Mouse (Mus musculus) limb, embryonic 10.5 days (tissue): ENCODE results near the gene Zscan12. TPM values are rescaled to one million over a fixed set of nuclear protein-coding genes. Genes with fewer than 3 reads are reported as not detected.
"Not testable (repeated sequence)": the region's sequence is repeated elsewhere in the genome, so short reads cannot be mapped to it uniquely, and the experiment has no call there.

Experiments used
- DNase-seq: peaks from one replicate; pipeline ENCODE4 v3.0.0-alpha.2; 2017; ENCODE audit warnings: low spot score
- H3K27ac ChIP-seq: fragments of 300-500 bp; sonication (generic); 2 replicates; pipeline ENCODE4 v1.5.1; 2016; ENCODE audit warnings: mild to moderate bottlenecking
- H3K27me3 ChIP-seq: fragments of 300-500 bp; sonication (generic); 2 replicates; pipeline ENCODE4 v1.6.1; 2016; ENCODE audit warnings: low read depth, mild to moderate bottlenecking; ENCODE audit not compliant: poor library complexity, severe bottlenecking
- H3K36me3 ChIP-seq: fragments of 300-500 bp; sonication (generic); 2 replicates; pipeline ENCODE4 v1.6.1; 2016; ENCODE audit warnings: mild to moderate bottlenecking, moderate library complexity
- H3K4me1 ChIP-seq: fragments of 300-500 bp; sonication (generic); 2 replicates; pipeline ENCODE4 v1.6.1; 2016
- H3K4me3 ChIP-seq: fragments of 300-500 bp; sonication (generic); 2 replicates; pipeline ENCODE4 v1.5.1; 2016; ENCODE audit warnings: mild to moderate bottlenecking, moderate library complexity
- H3K9me3 ChIP-seq: fragments of 300-500 bp; sonication (generic); replicated peaks from 2 replicates; pipeline ENCODE4 v1.6.1; 2016; ENCODE audit warnings: mild to moderate bottlenecking
- WGBS: fragments of 180-500 bp; shearing (Covaris S2); methylation state at CpG from one replicate; pipeline ENCODE4 v1.1.7; 2016; 5-methylcytosine and 5-hydroxymethylcytosine counted together
- polyA plus RNA-seq: library from polyadenylated mRNA; unstranded; fragments of >200 nt; fragmentation: Nextera tagmentation; extraction: Ambion mirVana; gene quantifications from 2 replicates; pipeline ENCODE4 v1.2.1, GENCODE M21; 2016

Gene Zscan12
- polyA plus RNA-seq, 1 experiment from 2014 or later, result 19.7 TPM

DNA sequence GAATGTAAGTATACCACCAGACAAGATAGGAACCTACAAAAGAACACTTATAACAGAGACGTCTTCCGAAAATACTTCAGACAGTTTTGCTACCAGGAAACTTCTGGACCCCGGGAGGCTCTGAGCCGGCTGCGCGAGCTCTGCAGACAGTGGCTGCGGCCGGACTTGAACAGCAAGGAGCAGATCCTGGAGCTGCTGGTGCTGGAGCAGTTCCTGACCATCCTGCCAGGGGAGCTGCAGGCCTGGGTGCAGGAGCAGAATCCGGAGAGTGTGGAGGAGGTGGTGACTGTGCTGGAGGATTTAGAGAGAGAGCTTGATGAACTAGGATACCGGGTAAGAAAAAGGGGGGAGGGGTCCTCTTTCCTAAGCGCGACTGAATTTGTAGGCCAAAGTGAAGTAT lies 1.1 kb downstream of the Zscan12 start:
- Histone ChIP-seq H3K36me3 (peaks cover 42% of the 10 kb centered on the region), H3K27me3 (no peaks in the 10 kb centered on the region), H3K27ac (no peak overlapping the region), H3K9me3 (no peaks in the 10 kb centered on the region), H3K4me3 (peak overlapping the region; percentile 87), H3K4me1 (peaks cover 19% of the 10 kb centered on the region)
- 70% methylated on average over 12 of the region's 12 CpGs for WGBS
- DNase-seq, result peak; percentile 32

DNA sequence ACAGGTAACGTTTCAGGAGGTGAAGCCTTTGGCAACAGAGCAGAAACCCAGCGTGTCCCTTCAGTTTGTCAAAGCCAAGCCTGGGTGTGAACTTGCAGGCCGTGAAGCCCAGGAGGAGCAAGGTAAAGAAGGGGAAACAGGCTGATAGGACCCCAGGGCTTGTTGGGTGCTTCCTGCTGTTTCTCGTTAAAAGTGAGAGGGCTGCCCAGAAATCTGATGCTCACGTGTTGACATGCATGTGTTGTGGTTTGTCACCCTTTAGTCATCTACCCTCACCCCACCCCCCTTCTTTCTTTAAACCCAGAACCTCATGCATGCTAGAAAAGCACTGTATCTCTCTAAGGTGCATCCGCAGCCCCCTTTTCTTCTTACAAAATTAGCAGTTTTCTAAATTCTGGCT lies 4.0 kb downstream of the Zscan12 start:
- no peaks in the 10 kb centered on the region for H3K27me3 ChIP-seq
- H3K36me3 ChIP-seq, result peaks cover 71% of the 10 kb centered on the region
- no peak overlapping the region for H3K4me3 ChIP-seq
- DNase-seq, result no peak
- H3K9me3 ChIP-seq, result no peaks in the 10 kb centered on the region
- peaks cover 19% of the 10 kb centered on the region for H3K4me1 ChIP-seq
- no peak overlapping the region for H3K27ac ChIP-seq
- WGBS, result 78% methylated on average over 6 of the region's 6 CpGs

DNA sequence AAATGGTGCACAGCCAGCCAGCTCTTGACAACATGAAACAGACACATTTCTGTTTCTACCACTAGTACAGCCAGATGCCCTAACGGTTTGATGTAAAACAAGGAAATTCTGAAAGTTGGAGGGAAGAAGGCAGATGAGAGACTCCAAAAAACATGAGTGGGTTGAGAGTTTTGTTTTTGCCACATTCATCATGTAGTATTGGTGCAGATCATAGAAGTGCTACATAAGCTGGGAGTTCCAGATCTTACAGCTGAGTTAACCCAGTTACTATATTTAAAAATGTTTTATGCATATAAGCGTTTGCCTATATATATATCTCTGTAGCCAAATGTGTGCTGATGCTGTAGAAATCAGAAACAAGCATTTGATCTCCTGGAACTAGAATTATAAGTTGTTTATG lies 10.1 kb downstream of the Zscan12 start:
- H3K9me3 ChIP-seq, result no peaks in the 10 kb centered on the region
- WGBS, result 93% methylated on average over 2 of the region's 2 CpGs
- H3K36me3 ChIP-seq, result peaks cover 44% of the 10 kb centered on the region
- H3K27me3 ChIP-seq, result no peaks in the 10 kb centered on the region
- no peaks in the 10 kb centered on the region for H3K4me1 ChIP-seq
- H3K4me3 ChIP-seq, result no peak overlapping the region
- H3K27ac ChIP-seq, result no peak overlapping the region
- no peak for DNase-seq

DNA sequence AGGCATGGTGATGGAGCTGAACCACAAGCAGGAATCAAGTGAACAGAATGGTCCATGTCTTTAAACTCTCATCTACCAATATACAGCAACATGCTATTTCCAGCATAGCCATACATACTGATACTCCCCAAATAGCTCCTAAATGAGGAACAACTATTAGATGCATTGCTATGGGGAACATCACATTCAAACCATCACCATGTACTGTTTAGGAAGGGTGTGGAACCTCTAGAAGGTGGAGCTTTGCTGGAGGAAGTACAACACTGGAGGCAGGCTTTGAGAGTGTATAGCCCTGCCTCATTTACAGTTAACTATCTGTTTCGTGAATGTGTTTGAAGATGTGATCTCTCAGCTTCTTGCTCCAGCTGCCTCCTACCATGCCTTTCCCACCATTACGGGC lies 15.2 kb downstream of the Zscan12 start:
- H3K9me3 ChIP-seq, result no peaks in the 10 kb centered on the region
- no peaks in the 10 kb centered on the region for H3K27me3 ChIP-seq
- no peak overlapping the region for H3K4me3 ChIP-seq
- DNase-seq, result no peak
- no peaks in the 10 kb centered on the region for H3K36me3 ChIP-seq
- no peaks in the 10 kb centered on the region for H3K4me1 ChIP-seq
- H3K27ac ChIP-seq, result no peak overlapping the region
- 78% methylated on average over 2 of the region's 2 CpGs for WGBS

DNA sequence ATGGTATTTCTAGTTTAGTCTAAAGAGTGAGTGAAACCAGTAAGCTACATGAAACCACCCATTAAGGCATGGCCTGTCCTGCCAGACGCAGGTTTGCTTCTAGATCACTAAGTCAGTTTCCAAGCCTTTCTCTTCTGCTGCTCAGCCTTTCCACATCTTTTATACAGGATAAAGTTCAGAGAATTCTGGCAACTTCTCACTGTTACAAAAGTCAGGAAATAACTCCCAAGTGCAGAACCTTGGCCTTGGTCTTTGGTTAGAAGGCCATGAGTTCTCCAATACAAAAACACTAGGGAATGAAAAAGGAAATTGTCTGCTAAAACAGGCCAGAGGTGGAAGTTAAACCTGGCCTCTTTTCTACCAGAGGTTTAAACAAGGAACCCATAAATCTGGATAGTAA lies 32.6 kb downstream of the Zscan12 start:
- no peak overlapping the region for H3K27ac ChIP-seq
- no peak for DNase-seq
- H3K4me1 ChIP-seq, result no peaks in the 10 kb centered on the region
- no peaks in the 10 kb centered on the region for H3K27me3 ChIP-seq
- H3K36me3 ChIP-seq, result peaks cover 92% of the 10 kb centered on the region
- no peak overlapping the region for H3K4me3 ChIP-seq
- no peaks in the 10 kb centered on the region for H3K9me3 ChIP-seq
- 96% methylated on average over 1 of the region's 1 CpGs for WGBS

DNA sequence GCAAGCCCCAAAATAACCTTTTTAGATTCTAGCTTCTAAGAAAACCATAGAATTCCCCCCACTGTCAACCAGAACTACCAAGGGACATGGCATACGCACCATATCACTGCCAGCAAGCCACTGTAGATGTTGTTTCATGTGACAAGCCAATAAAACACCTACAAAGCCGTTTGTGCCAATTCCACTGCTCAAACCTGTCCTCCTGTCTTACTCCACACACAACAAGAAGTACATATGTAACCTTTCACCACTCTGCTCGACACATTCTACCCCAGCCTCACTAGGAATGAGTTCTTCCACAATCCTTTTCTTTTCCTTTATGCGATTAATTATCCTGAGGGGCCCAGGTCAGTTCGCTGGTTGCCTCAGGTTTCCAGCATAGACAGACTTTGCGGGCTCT lies 33.0 kb downstream of the Zscan12 start:
- Histone ChIP-seq H3K4me1 (no peaks in the 10 kb centered on the region), H3K9me3 (no peaks in the 10 kb centered on the region), H3K36me3 (peaks cover 92% of the 10 kb centered on the region), H3K4me3 (no peak overlapping the region), H3K27me3 (no peaks in the 10 kb centered on the region), H3K27ac (no peak overlapping the region)
- no peak for DNase-seq
- WGBS, result 89% methylated on average over 6 of the region's 6 CpGs

DNA sequence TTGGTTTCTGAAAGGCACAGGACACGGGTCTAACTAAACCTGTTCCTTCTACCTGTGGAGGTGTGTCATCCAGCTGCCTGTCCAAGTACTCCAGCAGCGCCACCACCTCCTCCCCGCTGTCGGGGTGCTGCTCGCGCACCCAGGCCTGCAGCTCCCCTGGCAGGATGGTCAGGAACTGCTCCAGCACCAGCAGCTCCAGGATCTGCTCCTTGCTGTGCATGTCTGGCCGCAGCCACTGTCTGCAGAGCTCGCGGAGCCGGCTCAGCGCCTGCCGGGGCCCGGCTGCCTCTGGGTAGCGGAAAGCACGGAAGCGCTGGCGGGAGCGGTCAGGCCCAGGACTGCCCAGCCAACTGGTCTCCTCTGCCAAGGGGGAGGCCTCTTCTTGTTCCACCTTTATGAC lies 33.4 kb downstream of the Zscan12 start:
- peaks cover 92% of the 10 kb centered on the region for H3K36me3 ChIP-seq
- not testable (repeated sequence) for H3K4me3 ChIP-seq, H3K9me3 ChIP-seq, H3K27ac ChIP-seq, DNase-seq, H3K4me1 ChIP-seq, H3K27me3 ChIP-seq
- 92% methylated on average over 18 of the region's 18 CpGs for WGBS

DNA sequence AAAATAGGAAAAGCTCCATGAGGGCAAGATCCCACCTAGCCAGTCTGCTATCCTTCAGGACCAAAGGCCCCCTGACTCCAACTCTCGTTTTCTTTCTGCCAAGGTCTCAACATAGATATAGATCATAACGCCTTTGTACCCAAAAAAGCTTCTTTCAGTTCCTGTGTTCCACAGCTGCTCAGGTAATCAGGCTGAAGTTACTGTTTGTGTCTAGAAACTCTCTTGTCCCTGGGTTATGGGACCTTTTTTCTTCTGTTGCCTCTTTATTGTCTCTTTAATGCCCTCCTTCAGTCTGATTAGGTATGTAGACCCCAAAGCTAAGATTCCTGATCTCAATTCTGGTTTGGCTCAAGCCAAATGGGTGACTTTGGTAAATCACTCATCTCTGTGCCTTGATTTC lies 34.9 kb downstream of the Zscan12 start:
- peaks cover 77% of the 10 kb centered on the region for H3K36me3 ChIP-seq
- H3K27ac ChIP-seq, result no peak overlapping the region
- H3K9me3 ChIP-seq, result no peaks in the 10 kb centered on the region
- 93% methylated on average over 2 of the region's 2 CpGs for WGBS
- H3K4me1 ChIP-seq, result peaks cover 9% of the 10 kb centered on the region
- no peak overlapping the region for H3K4me3 ChIP-seq
- no peak for DNase-seq
- H3K27me3 ChIP-seq, result no peaks in the 10 kb centered on the region

DNA sequence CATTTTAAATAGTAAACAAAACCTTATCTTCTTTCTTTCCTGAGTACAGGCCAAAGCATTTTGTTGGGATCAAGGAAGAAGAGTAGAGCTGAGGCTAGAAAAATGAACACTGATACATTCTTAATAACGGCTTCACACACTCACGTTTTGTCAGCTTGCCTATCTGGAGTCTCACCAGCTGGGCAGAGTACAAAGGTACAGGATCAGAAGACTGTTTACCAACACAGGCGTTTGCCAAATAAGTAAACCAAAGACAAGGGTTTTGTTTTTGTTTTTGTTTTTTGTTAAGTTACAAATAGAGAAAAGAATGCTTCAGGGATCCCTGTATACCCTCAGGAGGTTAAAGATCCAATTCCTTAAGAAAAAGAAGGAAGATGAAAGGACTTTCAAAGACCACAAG lies 38.5 kb downstream of the Zscan12 start:
- H3K36me3 ChIP-seq, result peaks cover 40% of the 10 kb centered on the region
- no peaks in the 10 kb centered on the region for H3K27me3 ChIP-seq
- peak overlapping the region; percentile 81 for H3K4me3 ChIP-seq
- peaks cover 9% of the 10 kb centered on the region for H3K4me1 ChIP-seq
- H3K9me3 ChIP-seq, result no peaks in the 10 kb centered on the region
- no peak overlapping the region for H3K27ac ChIP-seq
- WGBS, result 85% methylated on average over 3 of the region's 3 CpGs
- DNase-seq, result no peak

DNA sequence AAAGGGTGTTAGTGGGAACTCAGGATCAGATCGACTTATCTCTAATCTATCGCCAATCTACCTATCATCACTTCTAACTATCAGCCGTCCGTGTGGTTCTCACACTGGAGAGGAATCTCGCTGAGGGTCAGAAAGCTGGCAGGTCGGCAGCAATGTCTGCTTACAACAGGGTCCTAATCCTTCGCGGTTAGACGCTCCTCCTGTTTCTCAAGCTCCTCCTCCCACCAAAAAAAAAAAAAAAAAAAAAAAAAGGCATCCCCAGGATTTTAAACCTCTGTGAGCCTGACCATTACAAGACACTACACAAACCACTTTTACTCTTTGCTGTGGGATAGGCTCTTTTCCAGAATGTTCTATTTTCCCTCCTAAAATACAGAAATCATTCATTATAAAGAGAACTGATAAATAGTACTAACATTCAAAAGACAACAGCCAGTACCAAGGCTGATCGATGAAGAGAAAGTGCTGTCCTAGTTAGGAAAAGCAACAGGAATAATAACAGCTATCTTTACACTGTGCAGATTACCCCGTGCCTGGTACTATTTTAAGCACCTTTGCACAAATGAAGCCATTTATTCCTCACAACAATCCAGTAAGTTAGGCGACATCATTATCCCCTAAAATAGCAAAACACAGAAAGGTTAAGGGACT lies 39.1 kb downstream of the Zscan12 start:
- peaks cover 34% of the 10 kb centered on the region for H3K36me3 ChIP-seq
- peak overlapping the region; percentile 81 for H3K4me3 ChIP-seq
- WGBS, result 18% methylated on average over 12 of the region's 12 CpGs
- no peak for DNase-seq
- H3K27ac ChIP-seq, result peak overlapping the region; percentile 94
- peaks cover 9% of the 10 kb centered on the region for H3K4me1 ChIP-seq
- no peaks in the 10 kb centered on the region for H3K27me3 ChIP-seq
- H3K9me3 ChIP-seq, result no peaks in the 10 kb centered on the region

DNA sequence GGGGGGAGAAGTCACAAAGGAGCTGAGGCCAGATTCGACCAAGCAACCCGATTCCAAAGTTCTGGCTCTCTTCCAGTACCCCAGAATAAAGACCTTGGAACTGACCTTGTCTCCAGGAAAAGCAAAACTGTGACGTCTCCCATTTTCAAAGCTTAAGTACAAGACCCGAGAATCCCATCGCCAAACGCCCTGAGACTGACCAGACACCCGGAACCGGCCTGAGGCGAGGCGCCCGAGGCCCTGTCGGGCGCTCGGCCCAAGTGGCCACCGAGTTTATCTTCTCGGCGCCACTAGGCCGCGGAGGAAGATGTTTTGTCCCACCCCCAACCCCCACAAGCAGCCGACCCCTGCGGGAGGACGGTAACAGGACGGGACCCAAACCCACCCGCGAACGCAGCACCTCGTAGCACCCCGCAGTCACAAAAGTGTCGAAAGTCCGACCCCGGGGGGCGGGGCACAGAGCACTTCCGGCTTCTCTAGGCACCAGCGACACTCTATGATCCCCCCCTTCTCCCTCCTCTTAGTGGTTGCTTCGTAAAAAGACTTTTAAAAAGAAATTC lies 39.7 kb downstream of the Zscan12 start, which contains the start of gene Zkscan3:
Gene Zkscan3, minus strand, starts transcription at position 469 of the 560 bp plus-strand sequence.
- WGBS, result under 1% methylated on average over 35 of the region's 35 CpGs
- no peaks in the 10 kb centered on the region for H3K27me3 ChIP-seq
- peak within 1 kb of the TSS; percentile 94 for H3K27ac ChIP-seq
- H3K4me3 ChIP-seq, result peak within 1 kb of the TSS; percentile 81
- no peaks in the 10 kb centered on the region for H3K9me3 ChIP-seq
- peaks cover 11% of the 10 kb centered on the region for H3K4me1 ChIP-seq
- H3K36me3 ChIP-seq, result peaks cover 28% of the 10 kb centered on the region
- peak; percentile 88 for DNase-seq

DNA sequence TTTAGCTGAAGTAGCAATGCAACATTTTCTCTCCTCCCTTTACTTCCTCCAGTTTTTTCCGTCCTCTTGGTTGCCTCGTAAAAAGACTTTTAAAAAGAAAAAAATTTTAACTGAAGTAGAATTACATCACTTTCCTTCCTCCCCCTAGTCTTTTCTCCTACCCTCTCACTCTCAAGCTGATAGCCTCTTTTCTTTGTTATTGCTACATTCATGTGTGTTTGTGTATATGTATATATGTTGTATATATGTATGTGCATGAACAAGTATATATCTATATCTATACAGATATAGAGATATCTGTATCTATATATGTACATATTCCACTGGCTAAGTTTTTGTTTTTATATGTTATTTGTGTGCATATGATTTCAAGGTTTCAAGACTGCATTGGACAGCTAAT lies 40.2 kb downstream of the Zscan12 start:
- H3K4me3 ChIP-seq, result peak overlapping the region; percentile 81
- H3K9me3 ChIP-seq, result no peaks in the 10 kb centered on the region
- peak overlapping the region; percentile 94 for H3K27ac ChIP-seq
- no peak for DNase-seq
- WGBS, result 0% methylated on average over 2 of the region's 2 CpGs
- H3K4me1 ChIP-seq, result peaks cover 16% of the 10 kb centered on the region
- peaks cover 24% of the 10 kb centered on the region for H3K36me3 ChIP-seq
- H3K27me3 ChIP-seq, result no peaks in the 10 kb centered on the region

DNA sequence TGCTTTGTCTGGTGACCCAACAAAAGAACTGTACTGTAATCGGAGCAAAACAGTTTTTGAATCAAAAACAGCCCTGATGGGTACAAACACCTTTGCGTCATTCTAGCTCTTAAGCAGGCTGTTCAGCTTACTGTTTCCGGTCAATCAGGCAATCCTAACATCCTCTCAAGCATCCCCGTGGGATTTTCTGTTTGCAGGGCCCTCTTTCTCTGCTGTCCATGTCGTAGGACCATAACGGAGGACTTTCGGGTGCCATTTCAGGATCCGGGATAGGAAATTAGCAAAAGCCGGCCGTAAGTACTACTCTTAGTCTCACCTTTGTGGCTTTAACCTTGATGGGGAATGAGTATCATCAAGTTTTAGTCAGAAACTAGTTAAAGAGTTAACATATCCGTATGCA lies 44.7 kb downstream of the Zscan12 start:
- WGBS, result 85% methylated on average over 11 of the region's 11 CpGs
- H3K27ac ChIP-seq, result no peak overlapping the region
- H3K4me3 ChIP-seq, result no peak overlapping the region
- peaks cover 13% of the 10 kb centered on the region for H3K4me1 ChIP-seq
- no peaks in the 10 kb centered on the region for H3K36me3 ChIP-seq
- DNase-seq, result no peak
- H3K27me3 ChIP-seq, result no peaks in the 10 kb centered on the region
- H3K9me3 ChIP-seq, result no peaks in the 10 kb centered on the region
